Mouse (Mus musculus): ENCODE data around the gene Plod2.

- TF ChIP-seq GATA1 (IDR thresholded peaks at IDR 0.05; ENCODE audit: low read length) (no peak), TAL1 (IDR thresholded peaks at IDR 0.05; ENCODE audit: low read length) (no peak)
Observed at GRCm38 (mm10) chr9:92555006-92555958, 13.3 kb downstream of the Plod2 start.

Data from erythroblast, embryonic 14.5 days (primary cell).